Mouse (Mus musculus) spleen, adult 12 weeks (tissue): ENCODE results near the gene Itpr3.

Source experiments
- DNase-seq: peaks from one replicate; pipeline ENCODE4 v3.0.0; 2022; ENCODE audit warnings: low spot score

Itpr3 gene

GRCm38 (mm10) chr17:27056812-27057516, at the start of gene Itpr3:
Gene Itpr3, plus strand, starts transcription at chr17:27057304.
- DNase-seq = peak; percentile 59

- no peak for DNase-seq
Measured at GRCm38 (mm10) chr17:27008277-27008676, 48.8 kb upstream of the Itpr3 start.

- no peak for DNase-seq
Measured at GRCm38 (mm10) chr17:27011167-27011566, 45.9 kb upstream of the Itpr3 start.

- DNase-seq = peak; percentile 44
Measured at GRCm38 (mm10) chr17:27011998-27012672, 45.0 kb upstream of the Itpr3 start.

GRCm38 (mm10) chr17:27012909-27013308, 44.2 kb upstream of the Itpr3 start:
- no peak for DNase-seq

- DNase-seq = peak; percentile 80
Measured at GRCm38 (mm10) chr17:27017564-27018499, 39.3 kb upstream of the Itpr3 start.

- DNase-seq = no peak
Measured at GRCm38 (mm10) chr17:27018555-27019196, 38.4 kb upstream of the Itpr3 start.

- DNase-seq = no peak
Measured at GRCm38 (mm10) chr17:27021076-27021475, 36.0 kb upstream of the Itpr3 start.

GRCm38 (mm10) chr17:27021736-27022135, 35.4 kb upstream of the Itpr3 start:
- DNase-seq = no peak

GRCm38 (mm10) chr17:27023342-27023741, 33.8 kb upstream of the Itpr3 start:
- no peak for DNase-seq

GRCm38 (mm10) chr17:27025326-27025902, 31.7 kb upstream of the Itpr3 start:
- no peak for DNase-seq

GRCm38 (mm10) chr17:27025951-27026350, 31.2 kb upstream of the Itpr3 start:
- DNase-seq = no peak

GRCm38 (mm10) chr17:27027460-27028283, 29.4 kb upstream of the Itpr3 start:
- DNase-seq = peak; percentile 59

GRCm38 (mm10) chr17:27028284-27028795, 28.8 kb upstream of the Itpr3 start:
- peak; percentile 80 for DNase-seq

GRCm38 (mm10) chr17:27028909-27029308, 28.2 kb upstream of the Itpr3 start, which contains the start of gene Bak1:
Gene Bak1, minus strand, starts transcription at chr17:27029009.
- no peak for DNase-seq

GRCm38 (mm10) chr17:27029431-27029830, 27.7 kb upstream of the Itpr3 start:
- DNase-seq = no peak

- DNase-seq = no peak
Measured at GRCm38 (mm10) chr17:27030896-27031295, 26.2 kb upstream of the Itpr3 start.

- no peak for DNase-seq
Measured at GRCm38 (mm10) chr17:27032328-27032727, 24.8 kb upstream of the Itpr3 start.

GRCm38 (mm10) chr17:27032869-27033268, 24.2 kb upstream of the Itpr3 start:
- peak; percentile 61 for DNase-seq

GRCm38 (mm10) chr17:27036465-27036864, 20.6 kb upstream of the Itpr3 start:
- DNase-seq = no peak
